Mouse (Mus musculus) heart, postnatal 0 days (tissue): ENCODE results near the gene N4bp2l2. TPM values are rescaled to one million over a fixed set of nuclear protein-coding genes. Genes with fewer than 3 reads are reported as not detected.

Experiments
- ATAC-seq: fragments of 200-750 bp; cut with Nextera tagmentation; 2 replicates; pipeline ENCODE4 v1.8.0; 2017; ENCODE audit warnings: low read depth, moderate number of reproducible peaks, moderate library complexity; ENCODE audit not compliant: insufficient read depth
- DNase-seq: peaks from one replicate; pipeline ENCODE4 v3.0.0-alpha.2; 2016; ENCODE audit warnings: low spot score
- H3K27ac ChIP-seq: fragments of 300-500 bp; sonication (generic); 2 replicates; pipeline ENCODE4 v1.5.1; 2014; ENCODE audit warnings: low read depth, mild to moderate bottlenecking
- H3K27me3 ChIP-seq: fragments of 300-500 bp; sonication (generic); 2 replicates; pipeline ENCODE4 v1.6.1; 2014; ENCODE audit warnings: low read length, mixed read lengths; ENCODE audit not compliant: control insufficient read depth, insufficient read depth
- H3K36me3 ChIP-seq: fragments of 300-500 bp; sonication (generic); replicated peaks from 2 replicates; pipeline ENCODE4 v1.6.1; 2014; ENCODE audit warnings: low read length, mixed read lengths; ENCODE audit not compliant: control insufficient read depth, insufficient read depth
- H3K4me1 ChIP-seq: fragments of 300-500 bp; sonication (generic); 2 replicates; pipeline ENCODE4 v1.6.1; 2014; ENCODE audit warnings: antibody characterized with exemption; ENCODE audit not compliant: control insufficient read depth, insufficient read depth
- H3K4me2 ChIP-seq: fragments of 300-500 bp; sonication (generic); 2 replicates; pipeline ENCODE4 v1.6.1; 2014; ENCODE audit warnings: low read depth, mild to moderate bottlenecking, low read length, moderate library complexity
- H3K4me3 ChIP-seq: fragments of 300-500 bp; sonication (generic); 2 replicates; pipeline ENCODE4 v1.5.1; 2014; ENCODE audit warnings: low read depth, low read length
- H3K9ac ChIP-seq: fragments of 300-500 bp; sonication (generic); replicated peaks from 2 replicates; pipeline ENCODE4 v1.6.1; 2014; ENCODE audit warnings: low read depth, low read length, mixed read lengths
- H3K9me3 ChIP-seq: fragments of 300-500 bp; sonication (generic); replicated peaks from 2 replicates; pipeline ENCODE4 v1.6.1; 2016; ENCODE audit warnings: low read length; ENCODE audit not compliant: control insufficient read depth
- CTCF ChIP-seq: IDR thresholded peaks from 2 replicates; pipeline ENCODE4 v1.5.1; 2016; ENCODE audit warnings: antibody characterized with exemption, control low read depth, low read depth
- EP300 ChIP-seq: IDR thresholded peaks from 2 replicates; pipeline ENCODE4 v1.6.1; 2016; ENCODE audit warnings: antibody characterized with exemption, low read depth
- WGBS: fragments of 180-500 bp; shearing (Covaris S2); extraction: QIAGEN DNeasy Blood & Tissue Kit; methylation state at CpG from one replicate; pipeline ENCODE4 v1.1.7; 2014; 5-methylcytosine and 5-hydroxymethylcytosine counted together
- polyA plus RNA-seq: library from polyadenylated mRNA; unstranded; fragments of >200 nt; fragmentation: Nextera tagmentation; extraction: Ambion mirVana; gene quantifications from 2 replicates; pipeline ENCODE4 v1.2.1, GENCODE M21; 2015
- total RNA-seq: library from RNA; depleted of rRNA; stranded (reverse); fragments of >200 nt; gene quantifications from 2 replicates; pipeline ENCODE4 v1.2.3, GENCODE M21; 2014; ENCODE audit warnings: low replicate concordance

N4bp2l2 gene
- total and polyA plus RNA-seq, 2 experiments from 2014 or later, result 24.0 to 54.3 TPM

DNA sequence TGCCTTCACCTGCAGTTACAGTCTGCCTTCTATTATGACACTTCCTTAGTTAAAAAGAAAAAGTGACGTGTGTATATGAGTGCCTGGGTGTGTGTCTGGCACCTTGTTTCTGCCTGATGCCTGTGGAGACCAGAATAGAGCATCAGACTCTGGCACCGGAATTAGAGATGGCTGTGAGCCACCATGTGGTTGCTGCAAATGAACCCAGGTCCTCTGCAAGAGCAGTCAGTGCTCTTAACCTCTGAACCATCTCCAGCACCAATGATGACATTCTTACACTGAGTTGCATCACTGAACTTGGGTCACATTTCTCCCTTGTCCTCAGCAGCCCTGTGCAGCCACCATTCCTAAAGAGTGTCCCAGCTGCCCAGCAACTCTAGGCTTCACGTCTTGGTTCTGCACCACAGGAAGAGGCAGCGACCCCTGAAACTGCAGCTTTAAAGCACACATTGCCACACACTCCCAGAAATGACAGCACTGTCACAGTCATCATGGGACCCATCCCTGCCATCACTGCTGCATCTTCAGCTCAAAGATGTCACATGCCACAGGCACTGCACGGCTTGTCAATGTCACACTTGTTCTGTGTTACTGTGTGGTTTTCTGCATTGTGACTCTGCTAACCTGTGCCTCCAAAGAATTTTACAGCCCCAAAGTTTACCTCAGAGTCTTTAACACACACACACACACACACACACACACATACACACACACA is 82.2 kb downstream of the N4bp2l2 start:
- no peaks in the 10 kb centered on the region for H3K27me3 ChIP-seq

DNA sequence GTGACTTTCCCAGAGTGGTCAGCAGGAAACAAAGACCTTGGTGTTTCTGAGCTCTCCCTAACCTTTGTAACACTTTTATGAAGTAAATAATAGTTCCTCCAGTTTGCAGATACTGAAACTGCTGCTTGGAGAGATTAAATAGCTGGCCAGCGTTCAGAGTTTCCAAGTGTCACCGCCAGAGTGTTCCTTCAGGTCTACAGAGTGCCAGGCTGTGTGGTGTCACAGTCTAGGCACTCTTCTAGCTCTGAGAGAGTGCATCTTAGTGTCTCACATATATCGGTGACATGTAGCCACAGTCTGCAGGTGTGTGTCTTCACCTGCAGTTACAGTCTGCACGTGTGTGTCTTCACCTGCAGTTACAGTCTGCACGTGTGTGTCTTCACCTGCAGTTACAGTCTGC is 82.8 kb downstream of the N4bp2l2 start:
- DNase-seq, result no peak
- 60% methylated on average over 5 of the region's 5 CpGs for WGBS
- no peak overlapping the region for H3K4me2 ChIP-seq
- H3K4me1 ChIP-seq, result peaks cover 9% of the 10 kb centered on the region
- no peak overlapping the region; the same call in 1 of the 2 replicates for H3K9ac ChIP-seq
- H3K27ac ChIP-seq, result no peak overlapping the region
- no peak overlapping the region for H3K4me3 ChIP-seq
- H3K9me3 ChIP-seq, result no peaks in the 10 kb centered on the region
- H3K27me3 ChIP-seq, result no peaks in the 10 kb centered on the region
- no peak for TF ChIP-seq EP300
- TF ChIP-seq CTCF, result no peak
- H3K36me3 ChIP-seq, result no peaks in the 10 kb centered on the region
- ATAC-seq, result no peak

More for the DNA sequence above, 82.2 kb downstream of the N4bp2l2 start:
- H3K4me3 ChIP-seq, result no peak overlapping the region
- H3K9me3 ChIP-seq, result no peaks in the 10 kb centered on the region
- no peak overlapping the region; the same call in 1 of the 2 replicates for H3K9ac ChIP-seq
- TF ChIP-seq CTCF (no peak), EP300 (no peak)
- H3K4me1 ChIP-seq, result peaks cover 9% of the 10 kb centered on the region
- DNase-seq, result no peak
- H3K27ac ChIP-seq, result no peak overlapping the region
- H3K4me2 ChIP-seq, result no peak overlapping the region
- no peaks in the 10 kb centered on the region for H3K36me3 ChIP-seq
- 48% methylated on average over 5 of the region's 5 CpGs for WGBS
- ATAC-seq, result peak; percentile 64; the same call in 1 of the 2 replicates

DNA sequence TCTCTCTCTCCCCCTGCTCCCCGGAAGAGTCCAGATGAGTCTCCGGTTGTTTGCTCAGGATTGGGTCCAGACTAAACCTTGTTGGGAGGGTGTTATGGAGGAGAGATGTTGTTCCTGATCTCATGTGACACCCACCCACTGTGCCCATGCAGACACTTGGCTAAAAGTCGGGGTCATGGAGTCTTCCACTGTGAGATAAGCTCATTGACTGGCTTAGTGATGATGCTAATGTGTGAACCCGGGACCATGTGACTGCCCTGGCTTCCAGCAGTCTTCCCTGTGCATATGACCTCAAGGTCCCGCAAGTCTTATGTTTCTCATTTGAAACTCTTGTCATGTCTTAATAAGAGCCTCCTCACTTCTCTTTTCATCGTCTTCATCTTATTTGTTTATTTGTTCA is 84.8 kb downstream of the N4bp2l2 start:
- H3K4me3 ChIP-seq, result no peak overlapping the region
- ATAC-seq (no peak), DNase-seq (no peak)
- 66% methylated on average over 6 of the region's 6 CpGs for WGBS
- TF ChIP-seq CTCF (no peak), EP300 (no peak)
- H3K9ac ChIP-seq, result no peak overlapping the region
- H3K27me3 ChIP-seq, result no peaks in the 10 kb centered on the region
- no peaks in the 10 kb centered on the region for H3K36me3 ChIP-seq
- H3K4me2 ChIP-seq, result no peak overlapping the region
- H3K9me3 ChIP-seq, result no peaks in the 10 kb centered on the region
- H3K27ac ChIP-seq, result no peak overlapping the region
- peaks cover 9% of the 10 kb centered on the region for H3K4me1 ChIP-seq

DNA sequence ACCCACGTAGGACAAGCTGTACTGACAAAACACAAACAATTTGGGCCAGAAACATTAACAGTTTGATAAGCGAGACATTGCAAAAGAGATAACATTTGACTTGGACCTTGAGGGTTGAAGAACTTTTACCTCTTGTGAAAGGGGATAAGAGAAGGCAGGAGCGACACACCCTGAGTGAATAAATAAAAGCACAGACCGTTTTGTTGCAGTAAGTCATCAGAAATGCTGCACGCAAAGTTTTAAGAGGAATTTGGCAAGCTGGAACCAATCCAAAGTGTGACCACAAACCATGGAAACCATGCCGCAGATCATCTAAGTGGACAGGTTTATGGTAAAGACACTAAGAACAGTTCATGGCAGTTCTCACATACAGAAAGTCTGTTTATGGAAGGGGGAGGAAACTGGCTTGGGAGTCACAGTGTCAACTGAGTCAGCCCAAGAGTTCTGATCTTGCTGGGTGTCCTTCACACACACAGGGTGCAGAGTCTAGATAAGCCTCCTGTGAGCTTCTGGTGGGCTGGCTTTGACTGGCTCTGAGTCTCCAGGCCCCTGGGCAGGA is 87.3 kb downstream of the N4bp2l2 start:
- WGBS, result 76% methylated on average over 6 of the region's 6 CpGs
- DNase-seq (no peak), ATAC-seq (no peak)
- H3K4me3 ChIP-seq, result no peak overlapping the region
- no peak overlapping the region for H3K4me2 ChIP-seq
- H3K27me3 ChIP-seq, result no peaks in the 10 kb centered on the region
- H3K27ac ChIP-seq, result no peak overlapping the region
- peaks cover 9% of the 10 kb centered on the region; the same call in 1 of the 2 replicates for H3K4me1 ChIP-seq
- no peak for TF ChIP-seq CTCF
- TF ChIP-seq EP300, result no peak
- no peak overlapping the region for H3K9ac ChIP-seq
- no peaks in the 10 kb centered on the region for H3K36me3 ChIP-seq
- H3K9me3 ChIP-seq, result no peaks in the 10 kb centered on the region

DNA sequence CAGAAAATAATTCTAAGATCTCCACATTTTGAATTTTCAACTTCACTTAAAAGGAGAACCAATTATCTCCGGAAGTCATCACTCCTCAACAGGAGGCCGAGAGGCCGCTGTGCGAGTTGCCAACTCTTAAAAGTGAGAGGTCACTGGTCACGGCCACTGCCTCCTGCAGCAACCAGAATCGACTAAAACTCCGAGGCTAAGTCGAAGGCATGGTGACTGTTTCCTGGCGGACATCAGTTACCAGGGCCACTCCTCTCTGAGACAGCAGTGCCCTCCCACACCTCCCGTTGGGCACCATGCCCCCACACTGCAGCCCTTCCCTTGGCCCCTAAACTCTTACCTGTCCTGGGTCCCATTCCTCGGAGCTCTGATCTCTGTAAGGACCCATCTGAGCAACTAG is 89.2 kb downstream of the N4bp2l2 start:
- no peak for DNase-seq
- no peak overlapping the region for H3K4me3 ChIP-seq
- TF ChIP-seq CTCF, result no peak
- no peak for TF ChIP-seq EP300
- ATAC-seq, result no peak
- peaks cover 16% of the 10 kb centered on the region for H3K36me3 ChIP-seq
- 0 out of 2 replicates have a peak, but pooled peaks cover 3% of the 10 kb centered on the region for H3K4me1 ChIP-seq
- H3K9ac ChIP-seq, result no peak overlapping the region
- H3K27ac ChIP-seq, result no peak overlapping the region
- H3K9me3 ChIP-seq, result no peaks in the 10 kb centered on the region
- WGBS, result 79% methylated on average over 11 of the region's 11 CpGs
- H3K4me2 ChIP-seq, result no peak overlapping the region
- H3K27me3 ChIP-seq, result no peaks in the 10 kb centered on the region
